Mouse (Mus musculus) natural killer cell, adult 2 months (primary cell): ENCODE results near the gene Tnip3.
A peak's percentile ranks its signal among the peaks of the same experiment; 100 is the strongest.

Experiments used
- DNase-seq, 2 experiments: peaks; one replicate each; pipeline ENCODE4 v3.0.0; 2022; ENCODE audit warnings: low spot score in 2 of 2

Gene Tnip3

GRCm38 (mm10) chr6:65585333-65586053 lies 60.4 kb downstream of the Tnip3 start:
- no peak for DNase-seq

- no peak for DNase-seq
These were observed 63.7 kb downstream of the Tnip3 start for GRCm38 (mm10) chr6:65588847-65589246.

- no peak for DNase-seq
These were observed 64.9 kb downstream of the Tnip3 start for GRCm38 (mm10) chr6:65590018-65590417.

- peak; percentile 53 to 58 for DNase-seq
These were observed 69.1 kb downstream of the Tnip3 start for GRCm38 (mm10) chr6:65594171-65594570.

GRCm38 (mm10) chr6:65595371-65595770 lies 70.3 kb downstream of the Tnip3 start:
- DNase-seq, result no peak

- no peak for DNase-seq
These were observed 72.1 kb downstream of the Tnip3 start for GRCm38 (mm10) chr6:65597056-65597818.

- DNase-seq, result no peak
These were observed 73.4 kb downstream of the Tnip3 start for GRCm38 (mm10) chr6:65598522-65598921.

- peak in 1 of 2 experiments; percentile 44 for DNase-seq
These were observed 75.0 kb downstream of the Tnip3 start for GRCm38 (mm10) chr6:65599865-65600739.

- DNase-seq, result no peak
These were observed 75.8 kb downstream of the Tnip3 start for GRCm38 (mm10) chr6:65600887-65601286.

- no peak for DNase-seq
These were observed 80.7 kb downstream of the Tnip3 start for GRCm38 (mm10) chr6:65605778-65606177.

- DNase-seq, result no peak
These were observed 81.8 kb downstream of the Tnip3 start for GRCm38 (mm10) chr6:65606946-65607345.

- no peak for DNase-seq
These were observed 86.7 kb downstream of the Tnip3 start for GRCm38 (mm10) chr6:65611834-65612233.

- peak in 1 of 2 experiments; percentile 25 for DNase-seq
These were observed 88.9 kb downstream of the Tnip3 start for GRCm38 (mm10) chr6:65613924-65614585.

GRCm38 (mm10) chr6:65615641-65616040 lies 90.5 kb downstream of the Tnip3 start:
- DNase-seq, result no peak

GRCm38 (mm10) chr6:65621260-65621659 lies 96.1 kb downstream of the Tnip3 start:
- no peak for DNase-seq

- no peak for DNase-seq
These were observed 98.1 kb downstream of the Tnip3 start for GRCm38 (mm10) chr6:65623016-65623715.

GRCm38 (mm10) chr6:65630578-65630977 lies 105.5 kb downstream of the Tnip3 start:
- DNase-seq, result no peak

GRCm38 (mm10) chr6:65632184-65632583 lies 107.1 kb downstream of the Tnip3 start:
- DNase-seq, result no peak

GRCm38 (mm10) chr6:65642431-65642830 lies 117.3 kb downstream of the Tnip3 start:
- DNase-seq, result no peak

GRCm38 (mm10) chr6:65644110-65644509 lies 119.0 kb downstream of the Tnip3 start:
- no peak for DNase-seq

GRCm38 (mm10) chr6:65646408-65646807 lies 121.3 kb downstream of the Tnip3 start:
- no peak for DNase-seq
